Mouse (Mus musculus) heart, embryonic 16.5 days (tissue): ENCODE results near the gene Shprh. TPM values are rescaled to one million over a fixed set of nuclear protein-coding genes. Genes with fewer than 3 reads are reported as not detected.
A peak's percentile ranks its signal among the peaks of the same experiment; 100 is the strongest.

Experiments
- ATAC-seq: fragments of 200-750 bp; cut with Nextera tagmentation; replicated peaks from 2 replicates; pipeline ENCODE4 v1.8.0; 2017; ENCODE audit warnings: moderate number of reproducible peaks; ENCODE audit not compliant: insufficient read depth, low FRiP score; ENCODE audit errors: extremely low read depth
- H3K27ac ChIP-seq: fragments of 300-500 bp; sonication (generic); 2 replicates; pipeline ENCODE4 v1.5.1; 2014; ENCODE audit warnings: mild to moderate bottlenecking, low read length, control low read depth, moderate library complexity
- H3K27me3 ChIP-seq: fragments of 300-500 bp; sonication (generic); 2 replicates; pipeline ENCODE4 v1.6.1; 2014; ENCODE audit warnings: low read length, mixed read lengths; ENCODE audit not compliant: control insufficient read depth, insufficient read depth
- H3K36me3 ChIP-seq: fragments of 300-500 bp; sonication (generic); 2 replicates; pipeline ENCODE4 v1.6.1; 2014; ENCODE audit not compliant: control insufficient read depth, insufficient read depth
- H3K4me1 ChIP-seq: fragments of 300-500 bp; sonication (generic); 2 replicates; pipeline ENCODE4 v1.6.1; 2014; ENCODE audit warnings: low read length, mixed read lengths; ENCODE audit not compliant: control insufficient read depth, insufficient read depth
- H3K4me2 ChIP-seq: fragments of 300-500 bp; sonication (generic); 2 replicates; pipeline ENCODE4 v1.6.1; 2014; ENCODE audit warnings: low read depth, mild to moderate bottlenecking, control low read depth, low read length
- H3K4me3 ChIP-seq: fragments of 300-500 bp; sonication (generic); 2 replicates; pipeline ENCODE4 v1.5.1; 2014; ENCODE audit warnings: mild to moderate bottlenecking, control low read depth, low read length
- H3K9ac ChIP-seq: fragments of 300-500 bp; sonication (generic); 2 replicates; pipeline ENCODE4 v1.6.1; 2014; ENCODE audit warnings: low read length, control low read depth
- H3K9me3 ChIP-seq: fragments of 300-500 bp; sonication (generic); replicated peaks from 2 replicates; pipeline ENCODE4 v1.6.1; 2016; ENCODE audit warnings: low read length; ENCODE audit not compliant: control insufficient read depth
- WGBS: fragments of 180-500 bp; shearing (Covaris S2); extraction: QIAGEN DNeasy Blood & Tissue Kit; methylation state at CpG from one replicate; pipeline ENCODE4 v1.1.7; 2014; 5-methylcytosine and 5-hydroxymethylcytosine counted together
- polyA plus RNA-seq: library from polyadenylated mRNA; unstranded; fragments of >200 nt; fragmentation: Nextera tagmentation; extraction: Ambion mirVana; gene quantifications from 2 replicates; pipeline ENCODE4 v1.2.1, GENCODE M21; 2015

Shprh gene
- polyA plus RNA-seq: 9.7 and 10.4 TPM in 2 replicates

- no peaks in the 10 kb centered on the region for H3K27me3 ChIP-seq
- H3K36me3 ChIP-seq: peaks cover 3% of the 10 kb centered on the region; the same call in 1 of the 2 replicates
- H3K4me1 ChIP-seq: peaks cover 9% of the 10 kb centered on the region
- 1% methylated on average over 59 of the region's 60 CpGs for WGBS
- H3K4me2 ChIP-seq: peak within 1 kb of the TSS; percentile 85
- H3K9ac ChIP-seq: peak within 1 kb of the TSS; percentile 93
- no peaks in the 10 kb centered on the region for H3K9me3 ChIP-seq
- H3K27ac ChIP-seq: peak within 1 kb of the TSS; percentile 84
- H3K4me3 ChIP-seq: peak within 1 kb of the TSS; percentile 96
- peak; percentile 100 for ATAC-seq
Measured at GRCm38 (mm10) chr10:11148884-11149741, at the start of gene Shprh. Gene Shprh (plus strand): TSS chr10:11149427.

- Histone ChIP-seq H3K36me3 (no peaks in the 10 kb centered on the region), H3K27ac (no peak overlapping the region), H3K4me3 (no peak overlapping the region), H3K9me3 (0 out of 2 replicates have a peak, but pooled peaks cover 2% of the 10 kb centered on the region), H3K27me3 (no peaks in the 10 kb centered on the region), H3K4me1 (no peaks in the 10 kb centered on the region), H3K9ac (no peak overlapping the region), H3K4me2 (no peak overlapping the region)
- ATAC-seq: no peak
- 88% methylated on average over 2 of the region's 2 CpGs for whole genome bisulfite sequencing
Measured at GRCm38 (mm10) chr10:11121781-11122180, 27.4 kb upstream of the Shprh start.

- H3K9ac ChIP-seq: no peak overlapping the region
- no peak overlapping the region for H3K27ac ChIP-seq
- H3K4me1 ChIP-seq: peaks cover 6% of the 10 kb centered on the region
- no peak for ATAC-seq
- H3K27me3 ChIP-seq: no peaks in the 10 kb centered on the region
- no peaks in the 10 kb centered on the region for H3K36me3 ChIP-seq
- no peaks in the 10 kb centered on the region for H3K9me3 ChIP-seq
- no peak overlapping the region for H3K4me3 ChIP-seq
- H3K4me2 ChIP-seq: no peak overlapping the region
Measured at GRCm38 (mm10) chr10:11145580-11145979, 3.6 kb upstream of the Shprh start.

GRCm38 (mm10) chr10:11148446-11148845 lies 781 bp upstream of the Shprh start:
- WGBS: 75% methylated on average over 4 of the region's 4 CpGs
- no peak overlapping the region for H3K4me2 ChIP-seq
- H3K4me1 ChIP-seq: peaks cover 9% of the 10 kb centered on the region
- H3K36me3 ChIP-seq: peaks cover 3% of the 10 kb centered on the region; the same call in 1 of the 2 replicates
- H3K4me3 ChIP-seq: no peak overlapping the region
- H3K27me3 ChIP-seq: no peaks in the 10 kb centered on the region
- ATAC-seq: no peak
- H3K27ac ChIP-seq: no peak overlapping the region
- no peak overlapping the region for H3K9ac ChIP-seq
- H3K9me3 ChIP-seq: no peaks in the 10 kb centered on the region

- H3K4me2 ChIP-seq: peak overlapping the region; percentile 85
- under 1% methylated on average over 20 of the region's 20 CpGs for WGBS
- H3K27ac ChIP-seq: peak overlapping the region; percentile 84
- H3K4me1 ChIP-seq: peaks cover 9% of the 10 kb centered on the region
- H3K9ac ChIP-seq: peak overlapping the region; percentile 93
- peaks cover 3% of the 10 kb centered on the region; the same call in 1 of the 2 replicates for H3K36me3 ChIP-seq
- no peak for ATAC-seq
- no peaks in the 10 kb centered on the region for H3K27me3 ChIP-seq
- H3K4me3 ChIP-seq: peak overlapping the region; percentile 96
- no peaks in the 10 kb centered on the region for H3K9me3 ChIP-seq
Measured at GRCm38 (mm10) chr10:11149742-11150125, 507 bp downstream of the Shprh start.

GRCm38 (mm10) chr10:11151644-11152043 lies 2.4 kb downstream of the Shprh start:
- 84% methylated on average over 14 of the region's 14 CpGs for WGBS
- H3K9me3 ChIP-seq: no peaks in the 10 kb centered on the region
- H3K27ac ChIP-seq: no peak overlapping the region
- peaks cover 9% of the 10 kb centered on the region for H3K4me1 ChIP-seq
- H3K27me3 ChIP-seq: no peaks in the 10 kb centered on the region
- no peak overlapping the region for H3K4me3 ChIP-seq
- no peak for ATAC-seq
- H3K4me2 ChIP-seq: no peak overlapping the region
- peaks cover 4% of the 10 kb centered on the region; the same call in 1 of the 2 replicates for H3K36me3 ChIP-seq
- no peak overlapping the region for H3K9ac ChIP-seq

- no peaks in the 10 kb centered on the region for H3K27me3 ChIP-seq
- H3K9ac ChIP-seq: no peak overlapping the region
- H3K4me1 ChIP-seq: no peaks in the 10 kb centered on the region
- no peak for ATAC-seq
- H3K4me3 ChIP-seq: no peak overlapping the region
- no peak overlapping the region for H3K4me2 ChIP-seq
- 75% methylated on average over 9 of the region's 9 CpGs for WGBS
- no peak overlapping the region for H3K27ac ChIP-seq
- peaks cover 17% of the 10 kb centered on the region for H3K36me3 ChIP-seq
- H3K9me3 ChIP-seq: no peaks in the 10 kb centered on the region
Measured at GRCm38 (mm10) chr10:11157039-11157438, 7.8 kb downstream of the Shprh start.

- no peaks in the 10 kb centered on the region for H3K4me1 ChIP-seq
- no peak overlapping the region for H3K27ac ChIP-seq
- H3K4me2 ChIP-seq: no peak overlapping the region
- H3K9me3 ChIP-seq: no peaks in the 10 kb centered on the region
- H3K4me3 ChIP-seq: no peak overlapping the region
- no peaks in the 10 kb centered on the region for H3K27me3 ChIP-seq
- no peak overlapping the region for H3K9ac ChIP-seq
- WGBS: 83% methylated on average over 5 of the region's 5 CpGs
- no peak for ATAC-seq
- H3K36me3 ChIP-seq: peaks cover 53% of the 10 kb centered on the region
Measured at GRCm38 (mm10) chr10:11164537-11164936, 15.3 kb downstream of the Shprh start.

- Histone ChIP-seq H3K9ac (no peak overlapping the region), H3K4me3 (no peak overlapping the region), H3K4me1 (peaks cover 2% of the 10 kb centered on the region; the same call in 1 of the 2 replicates), H3K4me2 (no peak overlapping the region), H3K27me3 (no peaks in the 10 kb centered on the region), H3K9me3 (no peaks in the 10 kb centered on the region), H3K36me3 (peaks cover 53% of the 10 kb centered on the region), H3K27ac (no peak overlapping the region)
- WGBS: 78% methylated on average over 5 of the region's 5 CpGs
- ATAC-seq: no peak
Measured at GRCm38 (mm10) chr10:11170252-11170651, 21.0 kb downstream of the Shprh start.
